Mouse (Mus musculus): ENCODE results near the gene Rit1. TPM values are rescaled to one million over a fixed set of nuclear protein-coding genes. Genes with fewer than 3 reads are reported as not detected.
"Not testable (repeated sequence)": the region's sequence is repeated elsewhere in the genome, so short reads cannot be mapped to it uniquely, and the experiment has no call there.

Gene Rit1
- 10 to 100 TPM; 59.4 to 70.2 TPM for total RNA-seq (2021)

GRCm38 (mm10) chr3:88716399-88717197 is at the start of gene Rit1:
TSS of gene Rit1 (plus strand) at chr3:88716838.
- peak; percentile 90 to 91 for DNase-seq
- intact Hi-C loops (cut with DNase I) = no loop called here

- intact Hi-C loops (cut with DNase I) = loop anchor here (5.0 kb wide), 1 partner anchor 60 kb away; no protein-coding TSS in a partner anchor
- peak; percentile 89 to 92 for DNase-seq
Observed at GRCm38 (mm10) chr3:88677399-88677798, 39.2 kb upstream of the Rit1 start.

GRCm38 (mm10) chr3:88683814-88684213 is 32.8 kb upstream of the Rit1 start:
- intact Hi-C loops (cut with DNase I) = no loop called here
- no peak for DNase-seq

- intact Hi-C loops (cut with DNase I) = no loop called here
- DNase-seq = no peak
Observed at GRCm38 (mm10) chr3:88684236-88684979, 32.2 kb upstream of the Rit1 start.

GRCm38 (mm10) chr3:88684980-88685941 is 31.4 kb upstream of the Rit1 start, which contains the start of gene Khdc4:
TSS of gene Khdc4 (plus strand) at chr3:88685803.
- intact Hi-C loops (cut with DNase I) = no loop called here
- peak; percentile 98 to 99 for DNase-seq

- DNase-seq = no peak
- intact Hi-C loops (cut with DNase I) = loop anchor here (2.0 kb wide), 1 partner anchor 17 kb away; no protein-coding TSS in a partner anchor
Observed at GRCm38 (mm10) chr3:88685958-88686451, 30.6 kb upstream of the Rit1 start.

- intact Hi-C loops (cut with DNase I) = loop anchor here (2.0 kb wide), 1 partner anchor 16 kb away; no protein-coding TSS in a partner anchor
- DNase-seq = no peak
Observed at GRCm38 (mm10) chr3:88686734-88687611, 29.7 kb upstream of the Rit1 start.

GRCm38 (mm10) chr3:88689079-88689478 is 27.6 kb upstream of the Rit1 start:
- no peak for DNase-seq
- intact Hi-C loops (cut with DNase I) = no loop called here

- DNase-seq = peak in 1 of 2 experiments; percentile 20
- intact Hi-C loops (cut with DNase I) = no loop called here
Observed at GRCm38 (mm10) chr3:88695545-88695944, 21.1 kb upstream of the Rit1 start.

GRCm38 (mm10) chr3:88698051-88698450 is 18.6 kb upstream of the Rit1 start:
- intact Hi-C loops (cut with DNase I) = no loop called here

GRCm38 (mm10) chr3:88698834-88699233 is 17.8 kb upstream of the Rit1 start:
- DNase-seq = no peak
- intact Hi-C loops (cut with DNase I) = no loop called here

More at GRCm38 (mm10) chr3:88698051-88698450, 18.6 kb upstream of the Rit1 start:
- DNase-seq = no peak

GRCm38 (mm10) chr3:88700247-88700646 is 16.4 kb upstream of the Rit1 start:
- intact Hi-C loops (cut with DNase I) = no loop called here
- DNase-seq = no peak

GRCm38 (mm10) chr3:88701222-88701621 is 15.4 kb upstream of the Rit1 start:
- peak; percentile 24 to 49 for DNase-seq
- intact Hi-C loops (cut with DNase I) = no loop called here

- no peak for DNase-seq
- intact Hi-C loops (cut with DNase I) = no loop called here
Observed at GRCm38 (mm10) chr3:88713709-88714108, 2.9 kb upstream of the Rit1 start.

- intact Hi-C loops (cut with DNase I) = no loop called here
- no peak for DNase-seq
Observed at GRCm38 (mm10) chr3:88714725-88715124, 1.9 kb upstream of the Rit1 start.

- intact Hi-C loops (cut with DNase I); DNase-seq: not testable (repeated sequence)
Observed at GRCm38 (mm10) chr3:88715716-88716115, 922 bp upstream of the Rit1 start.

GRCm38 (mm10) chr3:88717198-88717798 is 660 bp downstream of the Rit1 start:
- no peak for DNase-seq
- intact Hi-C loops (cut with DNase I) = no loop called here

GRCm38 (mm10) chr3:88717831-88718230 is 1.2 kb downstream of the Rit1 start:
- intact Hi-C loops (cut with DNase I) = no loop called here
- no peak for DNase-seq

- intact Hi-C loops (cut with DNase I) = no loop called here
Observed at GRCm38 (mm10) chr3:88719098-88719497, 2.5 kb downstream of the Rit1 start.

More at GRCm38 (mm10) chr3:88719098-88719497, 2.5 kb downstream of the Rit1 start:
- peak; percentile 82 to 87 for DNase-seq

All from heart, postnatal 10 days (tissue).